Mouse (Mus musculus) C2C12 (cell line): ENCODE measurements around the gene Srrm1. TPM values are rescaled to one million over a fixed set of nuclear protein-coding genes. Genes with fewer than 3 reads are reported as not detected.

Source experiments
- H3K27me3 ChIP-seq: one replicate; pipeline ENCODE4 v1.6.1; 2011; ENCODE audit not compliant: control insufficient read depth, insufficient read depth, insufficient read length
- H3K36me3 ChIP-seq: one replicate; pipeline ENCODE4 v1.6.1; 2011; ENCODE audit not compliant: control insufficient read depth, insufficient read depth
- H3K4me3 ChIP-seq: one replicate; pipeline ENCODE4 v1.5.1; 2011; ENCODE audit warnings: mild to moderate bottlenecking, control low read depth; ENCODE audit not compliant: poor library complexity, insufficient read depth, severe bottlenecking
- H3K79me2 ChIP-seq: one replicate; pipeline ENCODE4 v1.6.1; 2011; ENCODE audit not compliant: control insufficient read depth, insufficient read depth
- H3K79me3 ChIP-seq: one replicate; pipeline ENCODE4 v1.6.1; 2011; ENCODE audit warnings: low read depth, control low read depth
- H3ac ChIP-seq: one replicate; pipeline ENCODE3; 2011; ENCODE audit warnings: low read depth; ENCODE audit not compliant: control insufficient read depth, insufficient read length
- CEBPB ChIP-seq: IDR thresholded peaks from one replicate; pipeline ENCODE4 v1.6.1; 2011; ENCODE audit warnings: low read depth, mild to moderate bottlenecking, control low read depth, moderate library complexity
- CTCF ChIP-seq: IDR thresholded peaks from one replicate; pipeline ENCODE4 v1.5.1; 2011; ENCODE audit not compliant: control insufficient read depth, insufficient read depth, insufficient read length
- FOSL1 ChIP-seq: IDR thresholded peaks from one replicate; pipeline ENCODE4 v1.8.0; 2011; ENCODE audit warnings: mild to moderate bottlenecking, low read length; ENCODE audit not compliant: poor library complexity, insufficient read depth, severe bottlenecking
- MAX ChIP-seq: IDR thresholded peaks from one replicate; pipeline ENCODE4 v1.6.1; 2011; ENCODE audit warnings: mild to moderate bottlenecking, control low read depth
- MYOD1 ChIP-seq: IDR thresholded peaks from one replicate; pipeline ENCODE4 v1.6.1; 2011; ENCODE audit warnings: low read depth; ENCODE audit not compliant: control insufficient read depth, insufficient read length
- MYOG ChIP-seq: IDR thresholded peaks from one replicate; pipeline ENCODE4 v1.6.1; 2011; ENCODE audit not compliant: control insufficient read depth, insufficient read length; ENCODE audit errors: extremely low read depth
- USF1 ChIP-seq: IDR thresholded peaks from one replicate; pipeline ENCODE4 v1.6.1; 2011; ENCODE audit warnings: low read depth, mild to moderate bottlenecking, control low read depth, moderate library complexity
- polyA plus RNA-seq: library from polyadenylated mRNA; unstranded; fragments of >200 nt; fragmentation: generic; extraction: Trizol; gene quantifications from one replicate; pipeline ENCODE4 v1.2.1, GENCODE M21; 2012; ENCODE audit warnings: missing spikeins

Gene Srrm1
- polyA plus RNA-seq, 1 experiment, result 62.6 TPM

GRCm38 (mm10) chr4:135306533-135306932 is 46.6 kb downstream of the Srrm1 start:
- H3K79me3 ChIP-seq, result no peaks in the 10 kb centered on the region
- TF ChIP-seq USF1 (no peak), MYOG (no peak), MAX (no peak), FOSL1 (no peak), MYOD1 (no peak), CEBPB (no peak), CTCF (no peak)
- H3K4me3 ChIP-seq, result no peak overlapping the region
- H3K36me3 ChIP-seq, result no peaks in the 10 kb centered on the region
- H3K79me2 ChIP-seq, result no peaks in the 10 kb centered on the region
- H3K27me3 ChIP-seq, result no peaks in the 10 kb centered on the region
- H3ac ChIP-seq, result no peak overlapping the region

- Histone ChIP-seq H3K79me2 (no peaks in the 10 kb centered on the region), H3K4me3 (no peak overlapping the region), H3K79me3 (no peaks in the 10 kb centered on the region), H3K27me3 (no peaks in the 10 kb centered on the region), H3K36me3 (no peaks in the 10 kb centered on the region), H3ac (no peak overlapping the region)
- TF ChIP-seq FOSL1, result no peak
- peak; percentile 83 for TF ChIP-seq MYOD1
- TF ChIP-seq MAX, result peak; percentile 89
These were observed 50.9 kb downstream of the Srrm1 start for GRCm38 (mm10) chr4:135302261-135302660.

- no peak overlapping the region for H3ac ChIP-seq
- no peaks in the 10 kb centered on the region for H3K27me3 ChIP-seq
- H3K36me3 ChIP-seq, result no peaks in the 10 kb centered on the region
- TF ChIP-seq MYOG (no peak), FOSL1 (peak; percentile 44), MYOD1 (peak; percentile 50), MAX (peak; percentile 13), USF1 (no peak), CEBPB (peak; percentile 97), CTCF (no peak)
- H3K4me3 ChIP-seq, result no peak overlapping the region
- H3K79me3 ChIP-seq, result no peaks in the 10 kb centered on the region
- H3K79me2 ChIP-seq, result no peaks in the 10 kb centered on the region
These were observed 52.0 kb downstream of the Srrm1 start for GRCm38 (mm10) chr4:135301166-135301565.

- no peaks in the 10 kb centered on the region for H3K27me3 ChIP-seq
- H3ac ChIP-seq, result no peak overlapping the region
- H3K4me3 ChIP-seq, result no peak overlapping the region
- no peaks in the 10 kb centered on the region for H3K79me2 ChIP-seq
- H3K79me3 ChIP-seq, result no peaks in the 10 kb centered on the region
- no peak for TF ChIP-seq CTCF
- no peak for TF ChIP-seq CEBPB
- no peak for TF ChIP-seq MYOG
- TF ChIP-seq MAX, result no peak
- TF ChIP-seq FOSL1, result no peak
- TF ChIP-seq MYOD1, result no peak
- no peak for TF ChIP-seq USF1
- H3K36me3 ChIP-seq, result no peaks in the 10 kb centered on the region
These were observed 52.7 kb downstream of the Srrm1 start for GRCm38 (mm10) chr4:135300248-135301041.

- H3K79me2 ChIP-seq, result no peaks in the 10 kb centered on the region
- no peaks in the 10 kb centered on the region for H3K36me3 ChIP-seq
- H3K79me3 ChIP-seq, result no peaks in the 10 kb centered on the region
- TF ChIP-seq CEBPB (no peak), MYOG (no peak), CTCF (no peak), FOSL1 (no peak), USF1 (no peak), MYOD1 (no peak), MAX (no peak)
- peak overlapping the region; percentile 39 for H3ac ChIP-seq
- H3K4me3 ChIP-seq, result no peak overlapping the region
- no peaks in the 10 kb centered on the region for H3K27me3 ChIP-seq
These were observed 54.4 kb downstream of the Srrm1 start for GRCm38 (mm10) chr4:135298680-135299079.
